In the genomic region with DNA sequence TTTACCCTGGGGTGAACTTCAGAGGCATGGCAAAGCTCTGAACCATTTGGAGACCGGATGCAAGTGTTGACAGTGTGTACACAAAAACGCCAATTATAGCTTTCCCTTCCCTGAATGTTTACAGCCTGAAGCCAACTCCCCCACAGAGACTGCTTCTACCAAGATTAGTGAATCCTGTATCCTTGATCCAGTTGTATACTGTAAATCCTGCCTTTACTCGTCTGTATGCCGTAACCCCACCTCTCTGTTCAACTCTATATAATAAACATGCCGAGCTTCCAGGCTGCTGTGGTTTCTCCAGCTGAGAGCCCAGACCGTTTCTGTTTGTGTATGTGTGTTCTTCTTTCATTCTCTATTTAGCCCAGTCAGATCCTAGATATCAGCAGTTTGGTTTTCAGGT, we compare ENCODE assay signal across 22 mouse cellular contexts. TPM values are rescaled to one million over a fixed set of nuclear protein-coding genes. Genes with fewer than 3 reads are reported as not detected.
DNase-seq lines count a peak whose midpoint lies in the region; ATAC-seq and TF ChIP-seq lines count a peak whose summit lies in the region.
"Had no signal": no experiment of that assay in that cellular context is flagged by ENCODE, and none has a peak within 500 bp of the region (broad histone marks: within the 10 kb centered on the region; RNA-seq: fewer than 3 reads in every experiment).

No protein-coding gene starts in this region.

- no peak for TF ChIP-seq POLR2A in lung, adult 2 months (IDR thresholded peaks at IDR 0.05; ENCODE audit: borderline replicate concordance, extremely low read depth, low read depth, low read length)

- no peak overlapping the region for H3K9ac ChIP-seq in kidney, postnatal 0 days (ENCODE audit: low read depth, low read length)
- no peak overlapping the region for H3K9ac ChIP-seq in kidney, embryonic 16.5 days (replicated peaks; ENCODE audit: low read length)
- no peak overlapping the region for H3K9ac ChIP-seq in lung, embryonic 14.5 days
- H3K9ac ChIP-seq: embryonic facial prominence, embryonic 13.5 days; heart, embryonic 13.5 days had no signal

- no peak overlapping the region for H3K4me3 ChIP-seq in kidney, postnatal 0 days (replicated peaks; ENCODE audit: low read depth, low read length)
- H3K4me3 ChIP-seq in kidney, embryonic 16.5 days (ENCODE audit: low read length), result no peak overlapping the region
- no peak overlapping the region for H3K4me3 ChIP-seq in lung, embryonic 14.5 days (ENCODE audit: low read depth, low read length)
- H3K4me3 ChIP-seq in lung, adult 2 months (replicated peaks; ENCODE audit: extremely low read depth, low read depth, low read length), result no peak overlapping the region
- H3K4me3 ChIP-seq: embryonic facial prominence, embryonic 13.5 days; erythroblast, embryonic 14.5 days; forebrain, embryonic 10.5 days; gastrocnemius, adult 2 months; heart, embryonic 13.5 days had no signal

- H3K27ac ChIP-seq in kidney, postnatal 0 days, result no peak overlapping the region
- no peak overlapping the region for H3K27ac ChIP-seq in kidney, embryonic 16.5 days (ENCODE audit: low read length)
- no peak overlapping the region for H3K27ac ChIP-seq in lung, embryonic 14.5 days (ENCODE audit: low read depth)
- H3K27ac ChIP-seq: embryonic facial prominence, embryonic 13.5 days; forebrain, embryonic 10.5 days; gastrocnemius, adult 2 months; heart, embryonic 13.5 days had no signal

- no peaks in the 10 kb centered on the region for H3K4me1 ChIP-seq in kidney, postnatal 0 days (replicated peaks; ENCODE audit: insufficient read depth, low read length)
- no peaks in the 10 kb centered on the region for H3K4me1 ChIP-seq in kidney, embryonic 16.5 days (ENCODE audit: insufficient read depth, low read length)
- H3K4me1 ChIP-seq in lung, embryonic 14.5 days (ENCODE audit: insufficient read depth), result no peaks in the 10 kb centered on the region
- H3K4me1 ChIP-seq in lung, adult 2 months (ENCODE audit: control insufficient read depth, insufficient read depth, low read length), result no peaks in the 10 kb centered on the region
- H3K4me1 ChIP-seq: embryonic facial prominence, embryonic 13.5 days; forebrain, embryonic 10.5 days; heart, embryonic 13.5 days had no signal

- 54% methylated on average over 6 of the region's 6 CpGs for WGBS in kidney, postnatal 0 days
- WGBS in kidney, embryonic 16.5 days, result 49% methylated on average over 6 of the region's 6 CpGs
- WGBS in lung, embryonic 14.5 days, result 34% methylated on average over 6 of the region's 6 CpGs
- 52% methylated on average over 6 of the region's 6 CpGs for WGBS in lung, adult 2 months

- H3K4me2 ChIP-seq in kidney, postnatal 0 days (ENCODE audit: low read length), result no peak overlapping the region
- no peak overlapping the region for H3K4me2 ChIP-seq in kidney, embryonic 16.5 days (replicated peaks; ENCODE audit: low read depth, low read length)
- H3K4me2 ChIP-seq in lung, embryonic 14.5 days, result no peak overlapping the region
- H3K4me2 ChIP-seq: embryonic facial prominence, embryonic 13.5 days; heart, embryonic 13.5 days had no signal

- ATAC-seq in kidney, postnatal 0 days (replicated peaks; ENCODE audit: low FRiP score, low read depth), result no peak
- no peak for ATAC-seq in kidney, embryonic 16.5 days (ENCODE audit: low FRiP score, low TSS enrichment)
- peak; percentile 47; the same call in 1 of the 2 replicates for ATAC-seq in lung, embryonic 14.5 days (ENCODE audit: insufficient read depth)
- ATAC-seq: activated CD4-positive, CD25-positive, alpha-beta regulatory T cell, adult 4 months; forebrain, embryonic 14.5 days; Patski had no signal

- no peaks in the 10 kb centered on the region for H3K36me3 ChIP-seq in kidney, postnatal 0 days (ENCODE audit: insufficient read depth, low read length)
- no peaks in the 10 kb centered on the region for H3K36me3 ChIP-seq in kidney, embryonic 16.5 days (ENCODE audit: insufficient read depth, low read length)
- no peaks in the 10 kb centered on the region for H3K36me3 ChIP-seq in lung, embryonic 14.5 days (ENCODE audit: insufficient read depth)
- H3K36me3 ChIP-seq: embryonic facial prominence, embryonic 13.5 days; forebrain, embryonic 10.5 days; heart, embryonic 13.5 days had no signal

- no peak for TF ChIP-seq CTCF in kidney, postnatal 0 days (IDR thresholded peaks at IDR 0.05; ENCODE audit: low read depth)
- no peak for TF ChIP-seq CTCF in lung, embryonic 14.5 days (IDR thresholded peaks at IDR 0.05; ENCODE audit: low read depth)
- no peak for TF ChIP-seq CTCF in lung, adult 2 months (IDR thresholded peaks at IDR 0.05; ENCODE audit: insufficient read depth, low read length)

- no peaks in the 10 kb centered on the region for H3K27me3 ChIP-seq in kidney, postnatal 0 days (ENCODE audit: insufficient read depth, low read length)
- H3K27me3 ChIP-seq in kidney, embryonic 16.5 days (ENCODE audit: insufficient read depth, low read length), result no peaks in the 10 kb centered on the region; the same call in 1 of the 2 replicates
- no peaks in the 10 kb centered on the region for H3K27me3 ChIP-seq in lung, embryonic 14.5 days (ENCODE audit: insufficient read depth, low read length)
- H3K27me3 ChIP-seq: heart, embryonic 13.5 days had no signal

- peak; percentile 28 for DNase-seq in kidney, postnatal 0 days (ENCODE audit: low spot score)
- DNase-seq in lung, embryonic 14.5 days, result peak; percentile 47
- DNase-seq in lung, adult 18-20 months, result no peak
- peak; percentile 13 for DNase-seq in lung, postnatal 36 days
- DNase-seq in lung, adult 2 months, result no peak
- DNase-seq in heart, adult 11 months, result no peak
- DNase-seq in urinary bladder, postnatal 10 days (ENCODE audit: low spot score), result no peak
- DNase-seq: adrenal gland, postnatal 14 days; cerebellum, adult 11-12 months; cerebellum, adult 9-10 months; cerebellum, postnatal 25 days; gastrocnemius, adult 2 months; gastrocnemius, postnatal 25 days; heart, postnatal 36 days had no signal

- no peaks in the 10 kb centered on the region for H3K9me3 ChIP-seq in kidney, postnatal 0 days (replicated peaks; ENCODE audit: low read length)
- no peaks in the 10 kb centered on the region for H3K9me3 ChIP-seq in kidney, embryonic 16.5 days (ENCODE audit: low read length)
- H3K9me3 ChIP-seq in lung, embryonic 14.5 days (ENCODE audit: low read depth, low read length), result no peaks in the 10 kb centered on the region
- H3K9me3 ChIP-seq: embryonic facial prominence, embryonic 13.5 days; forebrain, embryonic 10.5 days; heart, embryonic 13.5 days had no signal

RNA-seq across cellular contexts. Expression of a gene that starts 18.2 kb away (rescaled TPM):
- polyA plus RNA-seq in kidney, postnatal 0 days (2015; fragmentation: Nextera tagmentation; extraction: Ambion mirVana), result 0.79 and 1.0 TPM in 2 replicates
- 2.1 and 2.2 TPM in 2 replicates for polyA plus RNA-seq in kidney, embryonic 16.5 days (2015; fragmentation: Nextera tagmentation; extraction: Ambion mirVana)
- polyA plus RNA-seq in lung, embryonic 14.5 days (2014; fragmentation: Nextera tagmentation; extraction: Ambion mirVana), result 2.9 and 3.1 TPM in 2 replicates
- 3.8 and 4.7 TPM in 2 replicates for polyA plus RNA-seq in lung, adult 2 months (2012; rRNA removed)
- polyA plus RNA-seq: erythroblast, embryonic 14.5 days had no signal

RNA-seq across cellular contexts. Expression of a gene that starts 50.7 kb away (rescaled TPM):
- 6.7 and 7.1 TPM in 2 replicates for polyA plus RNA-seq in kidney, postnatal 0 days (2015; fragmentation: Nextera tagmentation; extraction: Ambion mirVana)
- 8.9 and 9.0 TPM in 2 replicates for polyA plus RNA-seq in kidney, embryonic 16.5 days (2015; fragmentation: Nextera tagmentation; extraction: Ambion mirVana)
- polyA plus RNA-seq in lung, embryonic 14.5 days (2014; fragmentation: Nextera tagmentation; extraction: Ambion mirVana), result 15.4 and 15.9 TPM in 2 replicates
- 2.3 and 2.5 TPM in 2 replicates for polyA plus RNA-seq in lung, adult 2 months (2012; rRNA removed)

Comparison
In these comparisons a context has a peak if more than half of its experiments do, and no peak if none do; other contexts are left out.
1. DNase-seq: peak in kidney, postnatal 0 days (single experiment), lung, embryonic 14.5 days (single experiment) and lung, postnatal 36 days (single experiment); none in lung, adult 18-20 months (0 of 2), lung, adult 2 months (single experiment), heart, adult 11 months (single experiment) and urinary bladder, postnatal 10 days (single experiment).